Mouse (Mus musculus) macrophage (primary cell): Measurements from ENCODE around the gene Psmb6. TPM values are rescaled to one million over a fixed set of nuclear protein-coding genes. Genes with fewer than 3 reads are reported as not detected.
"Not testable (repeated sequence)": the region's sequence is repeated elsewhere in the genome, so short reads cannot be mapped to it uniquely, and the experiment has no call there.

Source experiments
- H3K27ac ChIP-seq: fragments of 350-480 bp; formaldehyde crosslinking; 2 replicates; pipeline ENCODE4 v1.9.0; 2021
- H3K36me3 ChIP-seq: fragments of 350-480 bp; formaldehyde crosslinking; 2 replicates; pipeline ENCODE4 v1.9.0; 2021; ENCODE audit errors: inconsistent target
- H3K4me3 ChIP-seq: fragments of 350-480 bp; formaldehyde crosslinking; 2 replicates; pipeline ENCODE4 v1.9.0; 2021; ENCODE audit errors: inconsistent target
- H3K79me2 ChIP-seq: fragments of 350-480 bp; formaldehyde crosslinking; 2 replicates; pipeline ENCODE4 v1.9.0; 2021; ENCODE audit errors: inconsistent target
- WGBS: methylation state at CpG from one replicate; pipeline ENCODE4 v1.1.7; 2026; ENCODE audit warnings: inconsistent platforms; ENCODE audit not compliant: missing documents; 5-methylcytosine and 5-hydroxymethylcytosine counted together
- polyA plus RNA-seq: library from polyadenylated mRNA; stranded (reverse); fragments of 250-400 nt; gene quantifications from 3 replicates; pipeline ENCODE4 v1.2.4, GENCODE M21; 2018; ENCODE audit warnings: inconsistent platforms

Gene Psmb6
- polyA plus RNA-seq, 1 experiment from 2014 or later, result 395 TPM

DNA sequence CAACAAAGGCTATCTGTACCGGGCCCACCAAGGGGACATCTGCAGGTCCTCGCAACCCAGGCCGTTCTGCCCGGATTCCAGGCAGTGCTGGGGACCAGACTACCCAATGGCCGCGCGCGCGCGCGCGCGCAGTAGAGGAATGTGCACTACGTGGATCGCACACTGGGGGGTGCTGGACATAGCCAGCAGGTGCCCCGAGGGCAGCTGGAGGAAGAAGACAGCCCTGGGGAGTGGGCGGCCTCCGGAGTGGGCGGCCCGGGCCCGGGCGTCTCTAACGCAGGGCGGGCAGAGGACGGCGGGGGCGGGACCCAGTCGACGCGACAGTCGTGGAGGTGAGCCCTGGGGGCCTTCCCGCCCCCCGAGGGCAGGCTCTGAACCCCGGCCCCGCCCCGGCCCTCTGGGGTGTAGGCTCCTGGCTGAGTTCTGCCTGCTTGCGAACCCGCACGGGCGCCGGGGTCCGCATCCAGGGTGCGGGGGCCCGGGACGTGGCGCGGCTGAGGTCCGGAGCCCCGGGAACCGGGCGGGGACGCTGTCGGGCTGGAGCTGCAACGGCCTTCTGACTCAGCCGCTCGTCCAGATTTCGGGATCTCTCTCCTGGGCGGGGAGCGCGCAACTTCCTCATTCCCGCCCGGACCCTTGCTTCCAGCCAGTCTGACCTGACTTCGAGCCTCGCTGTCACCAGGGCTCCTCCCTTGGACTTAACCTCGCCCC, 14.9 kb downstream of the Psmb6 start, which contains the start of gene Pld2:
TSS of gene Pld2 (plus strand) at position 188 of the 711 bp plus-strand sequence.
- Histone ChIP-seq H3K27ac (peak within 1 kb of the TSS; percentile 51), H3K4me3 (peak within 1 kb of the TSS; percentile 48), H3K36me3 (peaks cover 29% of the 10 kb centered on the region), H3K79me2 (peaks cover 26% of the 10 kb centered on the region; the same call in 1 of the 2 replicates)
- 1% methylated on average over 34 of the region's 65 CpGs for WGBS

DNA sequence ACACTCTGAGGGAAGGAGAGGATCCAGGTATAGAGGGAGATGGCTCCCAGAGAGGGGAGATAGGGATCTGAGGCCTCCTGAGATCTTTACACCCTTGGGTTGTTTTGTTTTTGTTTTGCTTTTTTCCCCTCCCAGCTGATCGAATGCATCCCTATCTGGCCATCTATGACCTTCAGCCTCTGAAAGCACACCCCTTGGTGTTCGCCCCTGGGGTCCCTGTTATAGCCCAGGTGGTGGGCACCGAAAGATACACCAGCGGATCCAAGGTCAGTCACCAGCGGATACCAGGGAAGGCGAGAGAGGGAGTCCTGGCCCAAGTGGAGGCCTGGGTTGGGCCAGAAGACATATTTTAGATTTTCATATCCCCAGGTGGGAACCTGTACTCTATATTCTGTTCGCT, 15.8 kb downstream of the Psmb6 start:
- H3K36me3 ChIP-seq, result peaks cover 35% of the 10 kb centered on the region
- peak overlapping the region; percentile 36 for H3K4me3 ChIP-seq
- H3K27ac ChIP-seq, result peak overlapping the region; percentile 22; the same call in 1 of the 2 replicates
- H3K79me2 ChIP-seq, result peaks cover 26% of the 10 kb centered on the region; the same call in 1 of the 2 replicates
- 91% methylated on average over 7 of the region's 7 CpGs for WGBS

DNA sequence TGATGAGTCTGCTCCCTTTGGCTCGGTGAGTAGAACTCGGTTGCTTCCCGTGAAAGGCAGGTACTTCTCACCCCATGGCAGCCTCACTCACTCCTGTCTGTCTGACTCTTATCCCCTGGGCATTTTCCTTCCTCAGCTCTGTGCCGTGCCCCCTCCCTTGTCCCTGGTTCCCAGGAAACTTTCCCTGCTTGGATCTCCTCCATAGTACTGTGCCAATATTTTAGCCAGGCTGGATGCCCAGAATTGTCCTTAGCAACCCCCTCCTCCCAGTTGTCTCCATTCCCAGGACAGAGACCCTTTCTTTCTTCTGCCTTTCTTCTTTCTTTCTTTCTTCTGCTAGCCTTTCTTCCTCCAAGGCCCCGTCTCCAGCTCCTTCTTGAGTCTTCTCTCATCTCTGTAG, 16.2 kb downstream of the Psmb6 start:
- peaks cover 40% of the 10 kb centered on the region for H3K36me3 ChIP-seq
- H3K27ac ChIP-seq, result no peak overlapping the region
- H3K79me2 ChIP-seq, result peaks cover 26% of the 10 kb centered on the region; the same call in 1 of the 2 replicates
- 93% methylated on average over 5 of the region's 5 CpGs for WGBS
- no peak overlapping the region for H3K4me3 ChIP-seq

DNA sequence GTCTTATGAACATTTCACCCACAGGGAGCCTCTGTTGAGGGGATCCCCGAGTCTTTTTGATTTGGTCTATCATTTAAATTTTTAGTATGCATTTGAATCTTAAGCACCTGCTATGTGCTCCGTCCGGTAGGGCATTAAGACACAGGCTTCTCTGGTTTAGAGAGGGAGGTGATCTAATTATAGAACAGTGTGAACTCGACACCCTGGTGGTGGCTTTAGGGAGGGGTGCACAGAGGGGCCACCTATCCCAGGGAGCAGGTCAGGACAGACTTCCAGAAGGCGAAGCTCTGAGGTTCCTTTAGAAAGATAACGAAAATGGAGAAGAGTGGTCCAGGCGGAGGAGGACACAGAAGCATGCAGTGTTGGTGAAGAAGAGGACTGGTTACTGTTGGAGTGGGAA, 19.3 kb downstream of the Psmb6 start:
- 81% methylated on average over 7 of the region's 7 CpGs for WGBS
- H3K4me3 ChIP-seq, result no peak overlapping the region
- peaks cover 59% of the 10 kb centered on the region for H3K36me3 ChIP-seq
- no peak overlapping the region for H3K27ac ChIP-seq
- peaks cover 26% of the 10 kb centered on the region; the same call in 1 of the 2 replicates for H3K79me2 ChIP-seq

DNA sequence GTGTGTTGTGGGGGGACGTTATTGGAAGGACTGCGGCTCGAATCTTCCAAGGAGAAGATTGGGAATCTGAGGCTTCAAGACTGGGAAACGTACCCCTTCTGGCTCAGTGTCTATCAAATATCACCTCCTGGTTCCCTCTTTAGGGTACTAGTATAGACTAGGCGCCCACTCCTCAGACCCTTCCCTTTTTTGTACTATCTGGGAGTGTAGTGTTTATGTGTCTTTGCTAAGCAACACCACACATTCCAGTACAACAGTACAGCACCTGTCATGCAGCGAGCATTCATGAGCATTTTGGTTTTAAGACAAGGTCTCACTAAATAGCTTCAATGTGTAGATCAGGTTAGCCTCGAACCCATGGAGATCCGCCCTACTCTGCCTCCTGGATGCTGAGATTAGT, 26.4 kb downstream of the Psmb6 start:
- Histone ChIP-seq H3K4me3 (no peak overlapping the region), H3K79me2 (no peaks in the 10 kb centered on the region), H3K36me3 (peaks cover 68% of the 10 kb centered on the region), H3K27ac (no peak overlapping the region)
- 91% methylated on average over 8 of the region's 8 CpGs for WGBS

DNA sequence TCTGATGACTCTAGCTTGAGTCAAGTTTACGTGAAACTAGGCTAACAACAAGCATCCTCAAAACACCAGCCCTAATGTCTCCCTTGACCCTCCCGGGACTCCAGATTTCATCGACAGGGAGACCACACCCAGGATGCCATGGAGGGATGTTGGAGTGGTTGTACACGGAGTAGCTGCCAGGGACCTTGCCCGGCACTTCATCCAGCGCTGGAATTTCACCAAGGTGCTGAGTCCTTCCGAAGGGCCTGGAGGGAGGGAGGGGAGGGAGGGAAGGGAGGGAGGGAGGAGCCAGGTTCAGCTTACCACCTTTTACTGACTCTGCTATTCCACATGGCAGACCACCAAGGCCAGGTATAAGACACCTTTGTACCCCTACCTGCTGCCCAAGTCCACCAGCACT, 28.8 kb downstream of the Psmb6 start:
- Histone ChIP-seq H3K27ac (no peak overlapping the region), H3K36me3 (peaks cover 65% of the 10 kb centered on the region)
- 93% methylated on average over 7 of the region's 7 CpGs for WGBS

DNA sequence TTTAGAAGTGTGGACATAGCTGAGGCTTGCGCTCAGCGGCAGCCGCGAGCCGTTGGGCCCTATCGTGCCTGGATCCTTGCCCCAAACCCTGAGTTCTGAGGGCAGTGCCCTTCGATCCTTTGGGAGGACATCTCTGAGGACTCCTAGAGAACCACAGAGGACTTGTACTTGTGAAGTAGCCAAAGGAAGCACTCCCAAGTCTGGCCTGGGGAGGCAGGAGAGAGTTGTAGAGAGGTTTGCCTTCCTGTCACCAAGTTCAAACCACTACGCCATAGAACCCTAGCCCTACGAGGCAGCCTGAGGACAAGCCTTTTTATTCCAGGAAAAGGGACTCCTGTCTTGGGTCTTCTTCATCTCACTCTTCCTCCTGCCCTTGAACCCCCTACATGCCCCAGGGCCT, 32.4 kb downstream of the Psmb6 start:
- WGBS, result 91% methylated on average over 9 of the region's 9 CpGs

More for the DNA sequence above, 28.8 kb downstream of the Psmb6 start:
- Histone ChIP-seq H3K4me3 (no peak overlapping the region), H3K79me2 (no peaks in the 10 kb centered on the region)

DNA sequence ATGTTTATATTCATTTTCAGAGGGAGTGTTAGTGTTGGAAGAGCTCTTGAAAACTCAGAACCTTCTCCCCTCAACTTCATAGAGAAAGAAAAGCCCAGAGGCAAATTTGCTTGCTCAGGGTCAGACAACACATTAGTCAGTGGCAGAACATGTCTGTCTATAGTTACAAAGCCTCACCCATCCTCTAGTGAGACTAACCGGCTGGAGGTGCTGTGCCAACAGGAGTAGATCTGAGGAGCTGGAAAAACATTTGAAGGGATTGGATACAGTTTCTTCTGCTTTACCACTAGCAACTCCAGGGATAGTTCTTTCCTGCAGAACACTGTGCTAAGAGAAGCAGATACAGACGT, 36.7 kb downstream of the Psmb6 start:
- Histone ChIP-seq H3K27ac (no peak overlapping the region), H3K4me3 (peak overlapping the region; percentile 48; the same call in 1 of the 2 replicates), H3K79me2 (peaks cover 40% of the 10 kb centered on the region; the same call in 1 of the 2 replicates), H3K36me3 (peaks cover 15% of the 10 kb centered on the region)
- 20% methylated on average over 2 of the region's 2 CpGs for WGBS

More for the DNA sequence above, 32.4 kb downstream of the Psmb6 start:
- H3K27ac ChIP-seq, result no peak overlapping the region
- no peak overlapping the region for H3K4me3 ChIP-seq
- peaks cover 49% of the 10 kb centered on the region for H3K36me3 ChIP-seq
- H3K79me2 ChIP-seq, result no peaks in the 10 kb centered on the region

DNA sequence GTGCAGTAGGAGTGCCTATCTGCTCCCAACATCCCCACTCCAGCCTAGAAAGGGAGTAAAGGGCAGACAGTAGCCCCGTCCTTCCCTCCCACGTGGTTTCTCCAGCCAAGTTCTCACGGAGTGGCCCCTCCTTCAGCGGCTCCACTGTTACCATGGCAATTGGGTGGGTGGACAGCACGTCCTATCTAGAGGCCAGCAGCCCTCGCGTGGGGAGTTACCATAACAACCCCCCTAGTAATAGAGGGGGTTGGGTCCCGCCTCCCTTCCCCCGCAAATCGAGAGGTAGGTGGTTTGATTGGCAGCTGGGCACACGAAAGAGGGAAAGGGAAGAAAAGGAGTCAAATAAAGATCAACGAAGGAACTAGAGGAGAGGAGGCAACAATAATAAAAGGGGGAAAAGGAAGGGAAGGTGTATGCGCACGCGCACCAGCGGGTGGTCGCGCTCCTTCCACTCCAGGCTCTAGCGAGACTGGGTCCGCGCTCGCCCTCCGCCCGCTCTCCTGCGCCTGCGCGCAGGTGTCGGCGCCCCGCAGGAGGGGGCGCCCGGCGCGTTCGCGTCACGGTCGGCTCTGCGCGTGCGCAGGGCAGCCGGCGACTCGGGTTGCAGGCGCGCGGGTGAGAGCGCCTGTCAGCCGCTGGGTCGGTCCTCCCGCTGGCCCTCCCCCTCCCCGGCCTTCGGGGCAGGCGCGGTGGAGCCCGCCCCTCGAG, 37.3 kb downstream of the Psmb6 start, which contains the start of gene Mink1:
TSS of gene Mink1 (plus strand) at position 595 of the 708 bp plus-strand sequence.
- under 1% methylated on average over 43 of the region's 57 CpGs for WGBS
- H3K4me3 ChIP-seq, result peak within 1 kb of the TSS; percentile 70
- peak within 1 kb of the TSS; percentile 37 for H3K27ac ChIP-seq
- H3K79me2 ChIP-seq, result peaks cover 45% of the 10 kb centered on the region; the same call in 1 of the 2 replicates
- H3K36me3 ChIP-seq, result peaks cover 14% of the 10 kb centered on the region

DNA sequence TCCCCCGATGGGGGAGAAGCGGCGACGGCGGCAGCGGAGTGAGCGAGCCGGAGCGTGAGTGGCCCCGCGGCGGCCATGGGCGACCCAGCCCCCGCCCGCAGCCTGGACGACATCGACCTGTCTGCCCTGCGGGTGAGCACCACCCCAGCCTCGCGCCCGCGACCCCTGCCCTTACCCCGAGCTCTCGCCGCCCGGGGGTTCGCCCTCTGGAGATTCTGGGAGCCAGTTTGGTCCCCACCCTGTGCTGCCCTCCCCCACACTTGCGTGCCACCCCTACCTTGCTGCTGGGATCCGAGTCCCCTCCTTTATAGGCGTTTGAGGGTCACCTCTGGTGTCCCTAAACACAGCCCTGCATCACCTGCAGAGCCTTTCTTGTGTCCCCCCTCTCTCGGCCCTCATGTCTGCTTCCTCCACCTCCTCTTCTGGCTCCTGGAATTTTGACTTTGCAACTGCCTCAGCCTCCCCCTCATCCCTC, 37.9 kb downstream of the Psmb6 start:
- WGBS, result 2% methylated on average over 29 of the region's 31 CpGs
- peak overlapping the region; percentile 37 for H3K27ac ChIP-seq
- peaks cover 10% of the 10 kb centered on the region for H3K36me3 ChIP-seq
- H3K79me2 ChIP-seq, result peaks cover 51% of the 10 kb centered on the region; the same call in 1 of the 2 replicates
- H3K4me3 ChIP-seq, result peak overlapping the region; percentile 70

DNA sequence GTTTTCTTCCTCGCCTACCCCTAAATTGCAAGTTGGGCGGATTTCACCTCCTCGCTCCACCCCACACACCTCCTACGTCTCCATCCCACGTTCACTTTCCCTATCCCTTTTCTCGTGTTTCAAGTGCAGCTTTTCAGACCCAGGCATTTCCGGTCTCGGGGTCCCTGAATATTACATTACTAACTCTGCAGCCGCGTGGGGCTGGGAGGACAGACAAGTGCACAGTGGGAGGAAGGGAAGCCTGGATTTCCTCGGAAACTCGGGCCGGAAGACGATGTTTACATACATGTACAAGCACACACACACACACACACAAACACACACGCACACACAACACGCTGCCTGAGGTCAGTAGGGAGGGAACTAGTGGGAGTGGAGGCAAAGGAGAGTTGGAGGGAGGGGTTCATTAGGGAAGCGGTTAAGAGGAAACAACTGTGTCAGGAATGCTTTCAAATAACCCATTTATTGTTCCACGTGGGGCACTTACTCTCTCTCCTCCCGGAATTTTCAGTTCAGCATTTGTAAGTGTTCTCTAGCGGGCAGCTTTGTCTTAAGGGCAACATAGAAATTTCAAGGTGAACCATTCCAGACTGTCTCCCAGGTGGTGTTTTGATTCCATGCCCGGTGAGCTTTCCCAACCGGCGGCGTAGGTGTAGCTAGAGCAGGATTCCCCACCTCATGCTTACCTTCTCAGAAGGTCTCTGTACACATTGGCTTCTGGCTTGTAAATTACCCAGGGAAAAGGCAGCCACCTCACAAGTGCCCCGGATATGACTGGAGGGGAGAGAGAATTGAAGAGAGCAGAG, 38.5 kb downstream of the Psmb6 start:
- Histone ChIP-seq H3K79me2 (peaks cover 57% of the 10 kb centered on the region), H3K27ac (peak overlapping the region; percentile 37), H3K36me3 (peaks cover 10% of the 10 kb centered on the region), H3K4me3 (peak overlapping the region; percentile 70)
- WGBS, result 5% methylated on average over 24 of the region's 25 CpGs

DNA sequence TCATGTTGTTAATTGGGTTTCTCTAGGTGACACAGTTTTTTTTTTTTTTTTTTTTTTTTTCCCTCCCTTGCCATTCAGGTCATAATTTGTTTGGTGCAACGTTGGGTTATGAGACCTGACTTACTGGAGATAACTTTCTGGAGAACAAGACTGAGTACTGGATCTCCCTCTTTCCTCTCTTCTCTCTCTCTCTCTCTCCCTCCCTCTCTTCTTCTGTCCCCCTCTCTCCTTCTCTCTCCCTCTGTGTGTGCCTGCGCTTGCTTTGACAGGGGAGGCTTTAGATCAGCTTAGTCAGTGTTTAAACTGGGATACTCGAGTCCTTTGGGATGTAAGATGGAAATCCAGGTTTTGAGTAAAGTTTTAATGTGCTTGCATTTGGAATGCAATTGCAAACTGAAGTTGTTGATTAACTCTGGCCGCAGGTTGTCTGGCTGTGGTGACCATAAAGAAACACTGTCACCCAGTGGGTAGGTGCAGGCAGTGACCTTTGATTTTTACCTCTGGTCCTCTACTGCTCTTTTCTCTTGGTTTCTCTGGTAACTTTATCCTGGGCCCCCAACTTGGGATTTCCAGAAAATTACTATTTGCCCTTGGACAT, 39.2 kb downstream of the Psmb6 start:
- no peak overlapping the region for H3K4me3 ChIP-seq
- WGBS, result 63% methylated on average over 4 of the region's 4 CpGs
- no peak overlapping the region for H3K27ac ChIP-seq

DNA sequence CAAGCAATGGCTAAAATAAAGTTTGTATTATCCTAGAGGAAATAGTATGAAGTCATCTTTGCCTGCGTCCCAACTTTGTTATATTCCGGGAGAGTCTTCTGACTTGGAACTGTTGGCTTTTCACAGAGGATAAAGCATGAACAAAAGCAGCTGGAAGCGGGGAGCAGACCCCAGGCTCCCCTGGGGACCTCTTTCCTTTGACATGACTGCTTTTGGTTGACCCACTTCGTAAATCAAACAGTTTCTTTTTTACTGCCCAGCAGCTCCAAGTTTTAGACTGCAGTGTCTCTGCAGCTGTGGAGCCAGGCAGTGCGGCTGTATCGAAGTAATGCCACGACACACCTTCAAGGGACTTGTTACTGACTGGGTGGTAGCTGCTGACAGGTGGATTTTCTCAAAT, 41.4 kb downstream of the Psmb6 start:
- H3K27ac ChIP-seq, result no peak overlapping the region
- no peak overlapping the region for H3K4me3 ChIP-seq
- peaks cover 10% of the 10 kb centered on the region for H3K36me3 ChIP-seq
- peaks cover 86% of the 10 kb centered on the region for H3K79me2 ChIP-seq
- WGBS, result 99% methylated on average over 7 of the region's 7 CpGs

More for the DNA sequence above, 39.2 kb downstream of the Psmb6 start:
- H3K79me2 ChIP-seq, result peaks cover 64% of the 10 kb centered on the region
- peaks cover 10% of the 10 kb centered on the region for H3K36me3 ChIP-seq

DNA sequence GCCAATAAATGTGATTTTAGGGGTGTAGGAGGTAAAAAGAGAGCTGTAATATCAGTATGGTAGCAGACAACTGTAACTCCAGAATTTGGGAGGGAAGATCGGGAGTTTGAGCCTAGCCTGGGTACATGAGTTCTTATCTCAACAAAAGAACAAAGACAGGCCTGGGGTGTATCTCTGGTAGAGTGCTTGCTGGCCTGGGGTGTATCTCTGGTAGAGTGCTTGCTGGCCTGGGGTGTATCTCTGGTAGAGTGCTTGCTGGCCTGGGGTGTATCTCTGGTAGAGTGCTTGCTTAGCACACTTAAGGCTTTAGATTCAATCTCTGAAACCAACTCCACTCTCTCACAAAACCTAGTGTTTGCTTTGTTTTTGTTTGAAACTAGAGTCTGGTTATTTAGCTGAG, 45.4 kb downstream of the Psmb6 start:
- not testable (repeated sequence) for H3K36me3 ChIP-seq
- WGBS, result 100% methylated on average over 1 of the region's 1 CpGs

More for the DNA sequence above, 45.4 kb downstream of the Psmb6 start:
- not testable (repeated sequence) for H3K27ac ChIP-seq, H3K4me3 ChIP-seq
- peaks cover 100% of the 10 kb centered on the region for H3K79me2 ChIP-seq
